Mouse (Mus musculus) CH12.LX (cell line): ENCODE measurements at regions not wholly inside any gene's neighbourhood (a gene's known extent, or its start where the extent isn't known, plus 50 kb on each side); places are given as distances from the start of the nearest gene placed in this dataset.

Experiments
- CTCF ChIP-seq, 2 experiments: IDR thresholded peaks in 1 of 2; conservative IDR thresholded peaks in 1 of 2; 2 replicates each; pipeline ENCODE4 v1.5.1; 2011 to 2012; ENCODE audit warnings: low read depth in 2 of 2, low read length in 2 of 2, improper control_type of control experiment in 1 of 2, inconsistent platforms in 1 of 2, mild to moderate bottlenecking in 1 of 2, moderate library complexity in 1 of 2
- ELF1 ChIP-seq: IDR thresholded peaks from 2 replicates; pipeline ENCODE4 v1.6.1; 2014; ENCODE audit warnings: low read depth, mild to moderate bottlenecking, inconsistent platforms, low read length, improper control_type of control experiment
- GABPA ChIP-seq: IDR thresholded peaks from 2 replicates; pipeline ENCODE4 v1.6.1; 2012; ENCODE audit warnings: low read depth, low read length, improper control_type of control experiment, inconsistent platforms; ENCODE audit not compliant: insufficient replicate concordance
- JUND ChIP-seq: conservative IDR thresholded peaks from 2 replicates; pipeline ENCODE4 v1.6.1; 2011; ENCODE audit warnings: low read depth, low read length, improper control_type of control experiment
- MAX ChIP-seq: IDR thresholded peaks from 2 replicates; pipeline ENCODE4 v1.6.1; 2011; ENCODE audit warnings: low read length, improper control_type of control experiment
- MAZ ChIP-seq: IDR thresholded peaks from 2 replicates; pipeline ENCODE4 v1.6.1; 2012; ENCODE audit warnings: low read depth, mild to moderate bottlenecking, inconsistent platforms, low read length, improper control_type of control experiment, moderate library complexity
- POLR2A ChIP-seq: IDR thresholded peaks from 2 replicates; pipeline ENCODE4 v1.6.1; 2011; ENCODE audit warnings: low read depth, mild to moderate bottlenecking, improper control_type of control experiment, low read length
- POLR2AphosphoS2 ChIP-seq: IDR thresholded peaks from 2 replicates; pipeline ENCODE4 v1.6.1; 2011; ENCODE audit warnings: low read depth, low read length, improper control_type of control experiment
- RCOR1 ChIP-seq: conservative IDR thresholded peaks from 2 replicates; pipeline ENCODE4 v1.6.1; 2012; ENCODE audit warnings: low read depth, mild to moderate bottlenecking, inconsistent platforms, low read length, improper control_type of control experiment
- TBP ChIP-seq: conservative IDR thresholded peaks from 2 replicates; pipeline ENCODE4 v1.6.1; 2011; ENCODE audit warnings: low read depth, low read length, improper control_type of control experiment
- USF2 ChIP-seq: conservative IDR thresholded peaks from 2 replicates; pipeline ENCODE4 v1.6.1; 2011; ENCODE audit warnings: low read depth, low read length, improper control_type of control experiment
- ZKSCAN1 ChIP-seq: IDR thresholded peaks from 2 replicates; pipeline ENCODE4 v1.6.1; 2012; ENCODE audit warnings: low read depth, inconsistent platforms, low read length, improper control_type of control experiment, borderline replicate concordance

DNA sequence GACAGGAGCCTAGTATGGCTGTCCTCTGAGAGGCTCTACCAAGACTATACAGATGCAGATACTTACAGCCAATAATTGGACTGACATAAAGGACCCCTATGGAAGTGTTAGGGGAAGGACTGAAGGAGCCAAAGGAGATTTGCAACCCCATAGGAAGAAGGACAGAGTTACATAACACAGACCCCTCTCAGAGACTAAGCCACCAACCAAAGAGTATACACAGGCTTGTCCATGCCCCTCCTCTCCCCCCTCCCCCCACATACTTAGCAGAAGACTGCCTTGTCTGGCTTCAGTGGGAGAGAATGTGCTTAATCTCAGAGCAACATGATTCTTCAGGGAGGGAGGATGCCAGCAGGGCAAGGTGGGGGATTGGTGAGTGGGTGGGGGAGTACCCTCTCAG lies 426.4 kb downstream of the Ttll7 start:
- no peak for TF ChIP-seq MAZ
- no peak for TF ChIP-seq MAX
- TF ChIP-seq CTCF (conservative IDR thresholded peaks at IDR 0.05 in 1 of 2, IDR thresholded peaks at IDR 0.05 in 1 of 2; ENCODE audit: low read depth in 2 of 2, low read length in 2 of 2), result no peak
- TF ChIP-seq TBP, result no peak
- TF ChIP-seq ZKSCAN1, result no peak
- TF ChIP-seq ELF1, result no peak
- TF ChIP-seq POLR2A, result no peak
- TF ChIP-seq USF2, result no peak
- TF ChIP-seq GABPA, result no peak
- TF ChIP-seq POLR2AphosphoS2, result no peak
- no peak for TF ChIP-seq JUND
- no peak for TF ChIP-seq RCOR1
